Mouse (Mus musculus) telencephalon, adult 2 months (tissue): ENCODE measurements around the gene Zcwpw1.
"Not testable (repeated sequence)": the region's sequence is repeated elsewhere in the genome, so short reads cannot be mapped to it uniquely, and the experiment has no call there.

ENCODE experiments used
- DNase-seq: peaks from one replicate; pipeline ENCODE4 v3.0.0-alpha.2; 2011; ENCODE audit warnings: low read depth, low spot score

The Zcwpw1 gene

GRCm38 (mm10) chr5:137787151-137787928, at the start of gene Zcwpw1, which contains the start of gene Mepce:
TSS of gene Zcwpw1 (plus strand) at chr5:137787798.
TSS of gene Mepce (minus strand) at chr5:137787655.
- peak; percentile 95 for DNase-seq

GRCm38 (mm10) chr5:137738516-137738915, 49.1 kb upstream of the Zcwpw1 start:
- DNase-seq: no peak

- DNase-seq: no peak
Observed at GRCm38 (mm10) chr5:137739471-137739870, 48.1 kb upstream of the Zcwpw1 start.

GRCm38 (mm10) chr5:137740506-137740905, 47.1 kb upstream of the Zcwpw1 start:
- no peak for DNase-seq

GRCm38 (mm10) chr5:137741023-137741931, 46.3 kb upstream of the Zcwpw1 start, which contains the start of gene Nyap1:
TSS of gene Nyap1 (minus strand) at chr5:137741607.
- peak; percentile 56 for DNase-seq

GRCm38 (mm10) chr5:137742048-137742447, 45.5 kb upstream of the Zcwpw1 start:
- DNase-seq: no peak

GRCm38 (mm10) chr5:137742836-137743235, 44.8 kb upstream of the Zcwpw1 start:
- DNase-seq: no peak

GRCm38 (mm10) chr5:137744197-137744596, 43.4 kb upstream of the Zcwpw1 start:
- DNase-seq: no peak

GRCm38 (mm10) chr5:137745214-137746171, 42.1 kb upstream of the Zcwpw1 start, which contains the start of gene Tsc22d4:
TSS of gene Tsc22d4 (plus strand) at chr5:137745730.
- peak; percentile 84 for DNase-seq

- DNase-seq: no peak
Observed at GRCm38 (mm10) chr5:137746282-137746850, 41.2 kb upstream of the Zcwpw1 start.

- no peak for DNase-seq
Observed at GRCm38 (mm10) chr5:137746851-137747325, 40.7 kb upstream of the Zcwpw1 start.

GRCm38 (mm10) chr5:137747326-137747961, 40.2 kb upstream of the Zcwpw1 start:
- DNase-seq: no peak

GRCm38 (mm10) chr5:137748130-137748770, 39.3 kb upstream of the Zcwpw1 start:
- DNase-seq: no peak

GRCm38 (mm10) chr5:137749196-137749836, 38.3 kb upstream of the Zcwpw1 start:
- no peak for DNase-seq

GRCm38 (mm10) chr5:137750212-137750611, 37.4 kb upstream of the Zcwpw1 start:
- DNase-seq: not testable (repeated sequence)

GRCm38 (mm10) chr5:137751221-137751887, 36.2 kb upstream of the Zcwpw1 start:
- no peak for DNase-seq

GRCm38 (mm10) chr5:137751988-137752387, 35.6 kb upstream of the Zcwpw1 start:
- no peak for DNase-seq

GRCm38 (mm10) chr5:137753111-137753832, 34.3 kb upstream of the Zcwpw1 start:
- no peak for DNase-seq
